Mouse (Mus musculus) myocyte (in vitro differentiated cells): Measurements from ENCODE around the gene Sfxn1.

Experiments
- CEBPB ChIP-seq: IDR thresholded peaks from 2 replicates; pipeline ENCODE4 v1.6.1; 2011; ENCODE audit warnings: mild to moderate bottlenecking, moderate library complexity; ENCODE audit not compliant: poor library complexity, insufficient read depth, severe bottlenecking
- MAX ChIP-seq: IDR thresholded peaks from one replicate; pipeline ENCODE4 v1.6.1; 2011; ENCODE audit warnings: low read depth, mild to moderate bottlenecking, control low read depth
- MYOD1 ChIP-seq, 3 experiments: IDR thresholded peaks; one replicate each; pipeline ENCODE4 v1.6.1; 2011; ENCODE audit warnings: control low read depth in 2 of 3, low read depth in 2 of 3, mild to moderate bottlenecking in 2 of 3, moderate library complexity in 1 of 3; ENCODE audit not compliant: insufficient read length in 2 of 3, control insufficient read depth in 1 of 3
- MYOG ChIP-seq, 3 experiments: IDR thresholded peaks; one replicate each; pipeline ENCODE4 v1.6.1; 2011; ENCODE audit warnings: control low read depth in 2 of 3, low read depth in 2 of 3, mild to moderate bottlenecking in 2 of 3; ENCODE audit not compliant: insufficient read length in 2 of 3, control insufficient read depth in 1 of 3, insufficient read depth in 1 of 3
- POLR2A ChIP-seq: IDR thresholded peaks from one replicate; pipeline ENCODE4 v1.6.1; 2011; ENCODE audit warnings: low read depth, mild to moderate bottlenecking, control low read depth, moderate library complexity; ENCODE audit not compliant: insufficient read length
- POLR2AphosphoS2 ChIP-seq: IDR thresholded peaks from one replicate; pipeline ENCODE4 v1.6.1; 2011; ENCODE audit warnings: low read depth, control low read depth; ENCODE audit not compliant: insufficient read length
- TCF12 ChIP-seq: IDR thresholded peaks from one replicate; pipeline ENCODE4 v1.6.1; 2011; ENCODE audit warnings: mild to moderate bottlenecking, control low read depth; ENCODE audit not compliant: poor library complexity, insufficient read depth, severe bottlenecking
- TCF3 ChIP-seq: IDR thresholded peaks from one replicate; pipeline ENCODE4 v1.6.1; 2011; ENCODE audit warnings: low read depth, control low read depth; ENCODE audit not compliant: insufficient read length
- USF1 ChIP-seq: IDR thresholded peaks from one replicate; pipeline ENCODE4 v1.6.1; 2011; ENCODE audit warnings: low read depth, mild to moderate bottlenecking, control low read depth, moderate library complexity

DNA sequence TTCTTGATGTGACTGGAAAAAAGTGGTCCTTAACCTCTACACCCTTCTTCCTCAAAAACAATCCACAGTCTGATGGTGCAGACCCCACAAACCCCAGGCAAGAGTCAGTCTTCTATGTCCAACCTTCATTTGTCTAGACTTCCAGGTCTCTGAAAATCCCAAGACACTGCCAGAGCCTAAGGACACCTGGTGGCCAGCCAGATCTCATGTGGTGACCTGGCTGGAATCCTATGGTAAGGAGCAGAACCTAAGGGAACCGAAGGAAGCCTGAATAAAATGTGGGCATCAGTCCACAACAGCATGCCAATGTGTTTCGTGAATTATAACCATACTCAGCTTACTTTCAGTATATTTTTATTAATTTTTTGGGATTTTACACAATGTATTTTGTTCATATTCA lies 31.4 kb upstream of the Sfxn1 start:
- TF ChIP-seq TCF12 (no peak), POLR2A (no peak), CEBPB (no peak), POLR2AphosphoS2 (no peak), USF1 (no peak), MAX (no peak), MYOD1 (IDR thresholded peaks at IDR 0.05; ENCODE audit: control insufficient read depth in 1 of 3, insufficient read length in 2 of 3, low read depth in 2 of 3) (no peak), MYOG (IDR thresholded peaks at IDR 0.05; ENCODE audit: control insufficient read depth in 1 of 3, insufficient read depth in 1 of 3, insufficient read length in 2 of 3, low read depth in 2 of 3) (no peak), TCF3 (no peak)
